In genomic region chr8:63951626-63952377, GRCm38 (mm10) we compare ENCODE assay signal across 9 mouse cellular contexts. TPM values are rescaled to one million over a fixed set of nuclear protein-coding genes. Genes with fewer than 3 reads are reported as not detected.
DNase-seq lines count a peak whose midpoint lies in the region; ATAC-seq lines count a peak whose summit lies in the region.
"Had no signal": no experiment of that assay in that cellular context is flagged by ENCODE, and none has a peak within 500 bp of the region (broad histone marks: within the 10 kb centered on the region; RNA-seq: fewer than 3 reads in every experiment).

Gene Sgo2b, minus strand, starts transcription at chr8:63952248.

- H3K9me3 ChIP-seq in heart, embryonic 15.5 days (replicated peaks), result no peaks in the 10 kb centered on the region
- H3K9me3 ChIP-seq in forebrain, embryonic 15.5 days, result no peaks in the 10 kb centered on the region
- no peaks in the 10 kb centered on the region for H3K9me3 ChIP-seq in midbrain, embryonic 12.5 days

- ATAC-seq in heart, embryonic 15.5 days (replicated peaks; ENCODE audit: insufficient number of reproducible peaks, insufficient read depth, low FRiP score, low read depth), result no peak
- peak; percentile 77 for ATAC-seq in forebrain, embryonic 15.5 days (replicated peaks)
- peak; percentile 92 for ATAC-seq in midbrain, embryonic 12.5 days (ENCODE audit: low FRiP score, low read depth)

- WGBS in heart, embryonic 15.5 days, result 5% methylated on average over 29 of the region's 30 CpGs
- 12% methylated on average over 28 of the region's 30 CpGs for WGBS in forebrain, embryonic 15.5 days
- 7% methylated on average over 29 of the region's 30 CpGs for WGBS in midbrain, embryonic 12.5 days

- no peak within 1 kb of the TSS for H3K27ac ChIP-seq in heart, embryonic 15.5 days
- H3K27ac ChIP-seq in forebrain, embryonic 15.5 days (replicated peaks), result no peak within 1 kb of the TSS
- no peak within 1 kb of the TSS for H3K27ac ChIP-seq in midbrain, embryonic 12.5 days (replicated peaks)

- H3K4me2 ChIP-seq in heart, embryonic 15.5 days, result peak within 1 kb of the TSS; percentile 62
- peak within 1 kb of the TSS; percentile 71 for H3K4me2 ChIP-seq in forebrain, embryonic 15.5 days (replicated peaks)
- peak within 1 kb of the TSS; percentile 67 for H3K4me2 ChIP-seq in midbrain, embryonic 12.5 days (replicated peaks)

- DNase-seq in heart, postnatal 4 days, result no peak
- DNase-seq in brain, adult 2 months (ENCODE audit: low read depth, low spot score), result peak; percentile 49
- no peak for DNase-seq in thymus, postnatal 36 days
- DNase-seq in lung, adult 18-20 months, result no peak
- DNase-seq in B cell, adult 2 months, result no peak

- H3K4me1 ChIP-seq in heart, embryonic 15.5 days (replicated peaks), result peaks cover 5% of the 10 kb centered on the region; the same call in 1 of the 2 replicates
- H3K4me1 ChIP-seq in forebrain, embryonic 15.5 days, result peaks cover 6% of the 10 kb centered on the region; the same call in 1 of the 2 replicates
- H3K4me1 ChIP-seq in midbrain, embryonic 12.5 days, result peaks cover 9% of the 10 kb centered on the region; the same call in 1 of the 2 replicates

- peak within 1 kb of the TSS; percentile 36 for H3K4me3 ChIP-seq in heart, embryonic 15.5 days
- peak within 1 kb of the TSS; percentile 37 for H3K4me3 ChIP-seq in forebrain, embryonic 15.5 days
- H3K4me3 ChIP-seq in midbrain, embryonic 12.5 days, result peak within 1 kb of the TSS; percentile 40

- no peaks in the 10 kb centered on the region for H3K36me3 ChIP-seq in heart, embryonic 15.5 days
- no peaks in the 10 kb centered on the region for H3K36me3 ChIP-seq in forebrain, embryonic 15.5 days
- H3K36me3 ChIP-seq in midbrain, embryonic 12.5 days, result no peaks in the 10 kb centered on the region

- H3K27me3 ChIP-seq in heart, embryonic 15.5 days, result 0 out of 2 replicates have a peak, but pooled peaks cover 4% of the 10 kb centered on the region
- H3K27me3 ChIP-seq in forebrain, embryonic 15.5 days, result no peaks in the 10 kb centered on the region
- H3K27me3 ChIP-seq in midbrain, embryonic 12.5 days, result no peaks in the 10 kb centered on the region

- H3K9ac ChIP-seq in heart, embryonic 15.5 days, result no peak within 1 kb of the TSS
- H3K9ac ChIP-seq in forebrain, embryonic 15.5 days (replicated peaks), result peak within 1 kb of the TSS; percentile 27; the same call in 1 of the 2 replicates
- H3K9ac ChIP-seq in midbrain, embryonic 12.5 days (replicated peaks), result peak within 1 kb of the TSS; percentile 47

RNA-seq across cellular contexts. Expression of gene Sgo2b, which starts in this region (rescaled TPM):
- not detected in 2 replicates for polyA plus RNA-seq in heart, embryonic 15.5 days (2015; fragmentation: Nextera tagmentation; extraction: Ambion mirVana)
- total RNA-seq in heart, postnatal 4 days (2021), result not detected
- polyA plus RNA-seq in forebrain, embryonic 15.5 days (2015; fragmentation: Nextera tagmentation; extraction: Ambion mirVana), result not detected in 2 replicates
- polyA plus RNA-seq in midbrain, embryonic 12.5 days (2016; fragmentation: Nextera tagmentation; extraction: Ambion mirVana), result not detected in 2 replicates
- total RNA-seq: MEL had no signal

Comparison
In these comparisons a context has a peak if more than half of its experiments do, and no peak if none do; other contexts are left out.
1. Peak in ATAC-seq, H3K4me3 ChIP-seq, H3K9ac ChIP-seq and H3K4me2 ChIP-seq in forebrain, embryonic 15.5 days; RNA of the gene not detected or under 1 TPM.
2. Peak in ATAC-seq, H3K4me3 ChIP-seq, H3K9ac ChIP-seq and H3K4me2 ChIP-seq in midbrain, embryonic 12.5 days; RNA of the gene not detected or under 1 TPM.